Mouse (Mus musculus) heart, adult 2 months (tissue): ENCODE data around the gene Lonp2. TPM values are rescaled to one million over a fixed set of nuclear protein-coding genes. Genes with fewer than 3 reads are reported as not detected.
A peak's percentile ranks its signal among the peaks of the same experiment; 100 is the strongest.

Source experiments
- DNase-seq, 2 experiments: peaks; one replicate each; pipeline ENCODE4 v3.0.0; 2021
- H3K27ac ChIP-seq: fragments of 200-600 bp; 2 replicates; pipeline ENCODE4 v1.8.1; 2022
- H3K27me3 ChIP-seq: fragments of 200-500 bp; 2 replicates; pipeline ENCODE4 v1.6.1; 2012; ENCODE audit warnings: mild to moderate bottlenecking, low read length, inconsistent platforms, mixed read lengths; ENCODE audit not compliant: control insufficient read depth, insufficient read depth
- H3K36me3 ChIP-seq: fragments of 200-500 bp; 2 replicates; pipeline ENCODE4 v1.6.1; 2012; ENCODE audit warnings: low read length, inconsistent platforms; ENCODE audit not compliant: control insufficient read depth, insufficient read depth
- H3K4me1 ChIP-seq: fragments of 200-500 bp; 2 replicates; pipeline ENCODE4 v1.6.1; 2011; ENCODE audit warnings: low read length; ENCODE audit not compliant: control insufficient read depth, insufficient read depth
- H3K4me3 ChIP-seq: fragments of 200-600 bp; 2 replicates; pipeline ENCODE4 v1.8.1; 2022
- H3K79me2 ChIP-seq: fragments of 200-500 bp; replicated peaks from 2 replicates; pipeline ENCODE4 v1.6.1; 2012; ENCODE audit warnings: mild to moderate bottlenecking, inconsistent platforms, low read length, moderate library complexity, mixed read lengths; ENCODE audit not compliant: control insufficient read depth, insufficient read depth
- H3K9ac ChIP-seq: fragments of 200-500 bp; 2 replicates; pipeline ENCODE4 v1.6.1; 2012; ENCODE audit warnings: low read depth, mild to moderate bottlenecking, control low read depth, inconsistent platforms, low read length, mixed read lengths
- CTCF ChIP-seq: fragments of 200-600 bp; IDR thresholded peaks from 2 replicates; pipeline ENCODE4 v1.8.1; 2022; ENCODE audit warnings: antibody characterized with exemption, mild to moderate bottlenecking, moderate library complexity
- EP300 ChIP-seq: fragments of 200-500 bp; IDR thresholded peaks from 2 replicates; pipeline ENCODE4 v1.6.1; 2011; ENCODE audit warnings: low read depth, low read length, control low read depth; ENCODE audit not compliant: insufficient read depth
- POLR2A ChIP-seq: fragments of 200-500 bp; IDR thresholded peaks from 2 replicates; pipeline ENCODE4 v1.6.1; 2011; ENCODE audit warnings: mild to moderate bottlenecking, low read depth, low read length, control low read depth; ENCODE audit not compliant: insufficient read depth
- WGBS: fragments of 180-500 bp; shearing (Covaris S2); methylation state at CpG from one replicate; pipeline ENCODE4 v1.1.7; 2018; 5-methylcytosine and 5-hydroxymethylcytosine counted together
- intact Hi-C: fragments of 180-260 bp; cut with DNase I; formaldehyde crosslinking; loops from one replicate; pipeline ENCODE4 v1.15.1; 2025
- polyA plus RNA-seq: library from polyadenylated mRNA; depleted of rRNA; stranded (reverse); fragments of >200 nt; gene quantifications from 2 replicates; pipeline ENCODE4 v1.2.3, GENCODE M21; 2012
- total RNA-seq, 2 experiments: library from RNA; stranded (reverse); gene quantifications; 2 replicates each; pipeline ENCODE4 v1.2.3; 2021

Gene Lonp2
- total and polyA plus RNA-seq, 3 experiments = 53.4 to 81.5 (median 69.9) TPM

GRCm38 (mm10) chr8:86604676-86605075, 19.2 kb upstream of the Lonp2 start:
- TF ChIP-seq POLR2A = no peak
- TF ChIP-seq EP300 = no peak
- TF ChIP-seq CTCF = no peak
- H3K9ac ChIP-seq = no peak overlapping the region
- no peak for DNase-seq
- H3K27ac ChIP-seq = no peak overlapping the region
- H3K27me3 ChIP-seq = 0 out of 2 replicates have a peak, but pooled peaks cover under 1% of the 10 kb centered on the region
- H3K36me3 ChIP-seq = no peaks in the 10 kb centered on the region
- 62% methylated on average over 3 of the region's 3 CpGs for WGBS
- no peaks in the 10 kb centered on the region for H3K4me1 ChIP-seq
- H3K79me2 ChIP-seq = no peaks in the 10 kb centered on the region
- intact Hi-C loops = no loop called here
- H3K4me3 ChIP-seq = no peak overlapping the region

- H3K4me3 ChIP-seq = no peak overlapping the region
- DNase-seq = no peak
- no peaks in the 10 kb centered on the region for H3K36me3 ChIP-seq
- H3K9ac ChIP-seq = no peak overlapping the region
- no peak for TF ChIP-seq POLR2A
- no peak for TF ChIP-seq CTCF
- no peak overlapping the region for H3K27ac ChIP-seq
- H3K27me3 ChIP-seq = no peaks in the 10 kb centered on the region
- intact Hi-C loops = no loop called here
- WGBS = 78% methylated on average over 2 of the region's 2 CpGs
- H3K79me2 ChIP-seq = no peaks in the 10 kb centered on the region
- no peaks in the 10 kb centered on the region for H3K4me1 ChIP-seq
These were observed 10.0 kb upstream of the Lonp2 start for GRCm38 (mm10) chr8:86613798-86614197.

- no peak for TF ChIP-seq EP300
- TF ChIP-seq POLR2A = no peak
- no peak for TF ChIP-seq CTCF
- no peak overlapping the region for H3K9ac ChIP-seq
- H3K27me3 ChIP-seq = no peaks in the 10 kb centered on the region
- H3K79me2 ChIP-seq = no peaks in the 10 kb centered on the region
- H3K27ac ChIP-seq = no peak overlapping the region
- H3K4me3 ChIP-seq = no peak overlapping the region
- 80% methylated on average over 6 of the region's 6 CpGs for whole genome bisulfite sequencing
- intact Hi-C loops = no loop called here
- no peak for DNase-seq
- no peaks in the 10 kb centered on the region for H3K4me1 ChIP-seq
- no peaks in the 10 kb centered on the region for H3K36me3 ChIP-seq
These were observed 8.6 kb upstream of the Lonp2 start for GRCm38 (mm10) chr8:86615095-86615769.

- TF ChIP-seq EP300 = no peak
- no peak for TF ChIP-seq POLR2A
- TF ChIP-seq CTCF = no peak
- no peaks in the 10 kb centered on the region for H3K4me1 ChIP-seq
- no peaks in the 10 kb centered on the region for H3K79me2 ChIP-seq
- intact Hi-C loops = no loop called here
- no peaks in the 10 kb centered on the region for H3K27me3 ChIP-seq
- no peak overlapping the region for H3K4me3 ChIP-seq
- no peak overlapping the region for H3K27ac ChIP-seq
- no peak for DNase-seq
- no peaks in the 10 kb centered on the region for H3K36me3 ChIP-seq
- no peak overlapping the region for H3K9ac ChIP-seq
- WGBS = 55% methylated on average over 7 of the region's 7 CpGs
These were observed 6.0 kb upstream of the Lonp2 start for GRCm38 (mm10) chr8:86617759-86618387.

GRCm38 (mm10) chr8:86623551-86623910, 312 bp upstream of the Lonp2 start:
- 1% methylated on average over 12 of the region's 14 CpGs for WGBS
- Histone ChIP-seq H3K4me3 (peak overlapping the region; percentile 71), H3K36me3 (peaks cover 13% of the 10 kb centered on the region), H3K9ac (peak overlapping the region; percentile 52), H3K79me2 (peaks cover 2% of the 10 kb centered on the region; the same call in 1 of the 2 replicates), H3K27me3 (no peaks in the 10 kb centered on the region), H3K4me1 (peaks cover 3% of the 10 kb centered on the region), H3K27ac (peak overlapping the region; percentile 74)
- TF ChIP-seq POLR2A = no peak
- TF ChIP-seq CTCF = no peak
- TF ChIP-seq EP300 = no peak
- intact Hi-C loops = loop anchor here (2.0 to 5.0 kb wide), 3 partner anchors 119 to 279 kb away; no protein-coding TSS in a partner anchor
- no peak for DNase-seq

GRCm38 (mm10) chr8:86624915-86625314, 1.1 kb downstream of the Lonp2 start:
- TF ChIP-seq CTCF (no peak), POLR2A (no peak), EP300 (no peak)
- peaks cover 3% of the 10 kb centered on the region for H3K4me1 ChIP-seq
- 10% methylated on average over 7 of the region's 7 CpGs for WGBS
- H3K9ac ChIP-seq = peak overlapping the region; percentile 63
- DNase-seq = peak in 1 of 2 experiments; percentile 25
- peak overlapping the region; percentile 94 for H3K27ac ChIP-seq
- H3K36me3 ChIP-seq = peaks cover 25% of the 10 kb centered on the region
- H3K4me3 ChIP-seq = peak overlapping the region; percentile 66
- H3K79me2 ChIP-seq = peaks cover 2% of the 10 kb centered on the region; the same call in 1 of the 2 replicates
- intact Hi-C loops = loop anchor here (5.0 kb wide), 3 partner anchors 92 to 257 kb away; no protein-coding TSS in a partner anchor
- H3K27me3 ChIP-seq = no peaks in the 10 kb centered on the region
